Mouse (Mus musculus) brain, embryonic 14.5 days (tissue): ENCODE data around the gene Mdc1.

ENCODE experiments used
- CTCF ChIP-seq: fragments of 200-500 bp; IDR thresholded peaks from 2 replicates; pipeline ENCODE4 v1.5.1; 2012; ENCODE audit warnings: inconsistent platforms, mild to moderate bottlenecking, moderate library complexity, borderline replicate concordance; ENCODE audit not compliant: insufficient read depth, insufficient read length; ENCODE audit errors: extremely low read depth
- POLR2A ChIP-seq: fragments of 200-500 bp; IDR thresholded peaks from 2 replicates; pipeline ENCODE4 v1.6.1; 2012; ENCODE audit warnings: mild to moderate bottlenecking, inconsistent platforms, borderline replicate concordance; ENCODE audit not compliant: poor library complexity, insufficient read depth, insufficient read length, severe bottlenecking; ENCODE audit errors: extremely low read depth

GRCm38 (mm10) chr17:35838570-35838969 lies 2.7 kb upstream of the Mdc1 start:
- TF ChIP-seq POLR2A, result no peak
- no peak for TF ChIP-seq CTCF
